Mouse (Mus musculus) liver, adult 2 months (tissue): ENCODE measurements around the gene Actr1b.

Source experiments
- CTCF ChIP-seq: fragments of 200-500 bp; IDR thresholded peaks from 2 replicates; pipeline ENCODE4 v1.5.1; 2011; ENCODE audit warnings: low read depth, low read length, control low read depth
- POLR2A ChIP-seq: fragments of 200-500 bp; IDR thresholded peaks from 2 replicates; pipeline ENCODE4 v1.6.1; 2011; ENCODE audit warnings: low read length, control low read depth; ENCODE audit not compliant: insufficient read depth; ENCODE audit errors: extremely low read depth

DNA sequence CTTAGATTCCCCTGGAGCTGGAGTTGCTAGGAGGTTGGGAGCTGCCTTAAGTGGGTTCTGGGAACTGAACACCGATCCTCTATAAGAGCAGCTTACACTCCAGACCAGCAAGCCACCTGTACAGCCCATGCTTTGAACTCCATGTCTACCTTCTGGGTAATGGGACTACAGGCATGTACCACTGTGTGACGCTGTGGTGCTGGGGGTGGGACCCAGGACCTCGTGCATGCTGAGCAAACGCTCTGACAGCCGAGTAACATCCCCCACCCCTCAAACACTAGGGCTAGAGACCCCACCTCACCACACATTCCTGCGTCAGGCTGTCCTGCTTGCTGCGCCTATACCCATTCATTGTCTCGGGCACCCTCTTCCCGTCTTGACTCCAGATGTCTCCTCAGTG lies 44.3 kb upstream of the Actr1b start:
- TF ChIP-seq POLR2A (no peak), CTCF (no peak)
